Mouse (Mus musculus) liver, postnatal 0 days (tissue): ENCODE data around the gene Nup133. TPM values are rescaled to one million over a fixed set of nuclear protein-coding genes. Genes with fewer than 3 reads are reported as not detected.
A peak's percentile ranks its signal among the peaks of the same experiment; 100 is the strongest.

Source experiments
- ATAC-seq: fragments of 200-750 bp; cut with Nextera tagmentation; 2 replicates; pipeline ENCODE4 v1.8.0; 2017; ENCODE audit warnings: mild to moderate bottlenecking, moderate library complexity
- DNase-seq: peaks from one replicate; pipeline ENCODE4 v3.0.0-alpha.2; 2016
- H3K27ac ChIP-seq: fragments of 300-500 bp; sonication (generic); 2 replicates; pipeline ENCODE4 v1.5.1; 2014; ENCODE audit warnings: antibody characterized with exemption, moderate library complexity, mild to moderate bottlenecking, low read depth
- H3K27me3 ChIP-seq: fragments of 300-500 bp; sonication (generic); 2 replicates; pipeline ENCODE4 v1.6.1; 2014; ENCODE audit warnings: low read length, control low read depth, mixed read lengths; ENCODE audit not compliant: insufficient read depth
- H3K36me3 ChIP-seq: fragments of 300-500 bp; sonication (generic); replicated peaks from 2 replicates; pipeline ENCODE4 v1.6.1; 2014; ENCODE audit warnings: mild to moderate bottlenecking, control low read depth, low read length, moderate library complexity, mixed read lengths; ENCODE audit not compliant: insufficient read depth
- H3K4me1 ChIP-seq: fragments of 300-500 bp; sonication (generic); 2 replicates; pipeline ENCODE4 v1.6.1; 2014; ENCODE audit warnings: antibody characterized with exemption, mild to moderate bottlenecking, control low read depth; ENCODE audit not compliant: insufficient read depth
- H3K4me2 ChIP-seq: fragments of 300-500 bp; sonication (generic); 2 replicates; pipeline ENCODE4 v1.6.1; 2014; ENCODE audit warnings: low read depth, mild to moderate bottlenecking, low read length, moderate library complexity, mixed read lengths
- H3K4me3 ChIP-seq: fragments of 300-500 bp; sonication (generic); 2 replicates; pipeline ENCODE4 v1.5.1; 2014; ENCODE audit warnings: low read depth, low read length
- H3K9ac ChIP-seq: fragments of 300-500 bp; sonication (generic); replicated peaks from 2 replicates; pipeline ENCODE4 v1.6.1; 2014; ENCODE audit warnings: mild to moderate bottlenecking, moderate library complexity
- H3K9me3 ChIP-seq: fragments of 300-500 bp; sonication (generic); 2 replicates; pipeline ENCODE4 v1.6.1; 2016; ENCODE audit warnings: mild to moderate bottlenecking, control low read depth, low read length, mixed read lengths
- CTCF ChIP-seq: sonication (generic); IDR thresholded peaks from 2 replicates; pipeline ENCODE4 v1.5.1; 2016; ENCODE audit warnings: antibody characterized with exemption, low read depth
- EP300 ChIP-seq: IDR thresholded peaks from 2 replicates; pipeline ENCODE4 v1.6.1; 2016; ENCODE audit warnings: antibody characterized with exemption, low read depth, mild to moderate bottlenecking
- WGBS: fragments of 180-500 bp; shearing (Covaris S2); extraction: QIAGEN DNeasy Blood & Tissue Kit; methylation state at CpG from one replicate; pipeline ENCODE4 v1.1.7; 2014; ENCODE audit not compliant: insufficient replicate concordance; 5-methylcytosine and 5-hydroxymethylcytosine counted together
- polyA plus RNA-seq: library from polyadenylated mRNA; unstranded; fragments of >200 nt; fragmentation: Nextera tagmentation; extraction: Ambion mirVana; gene quantifications from 2 replicates; pipeline ENCODE4 v1.2.1, GENCODE M21; 2015

The Nup133 gene
- 7.2 and 9.1 TPM in 2 replicates for polyA plus RNA-seq

GRCm38 (mm10) chr8:123948942-123949685 lies at the start of gene Nup133:
Gene Nup133 (minus strand): TSS chr8:123949265.
- peak; percentile 90 for ATAC-seq
- Histone ChIP-seq H3K9me3 (no peaks in the 10 kb centered on the region), H3K27ac (peak within 1 kb of the TSS; percentile 92), H3K27me3 (no peaks in the 10 kb centered on the region), H3K9ac (peak within 1 kb of the TSS; percentile 92), H3K4me3 (peak within 1 kb of the TSS; percentile 99), H3K36me3 (peaks cover 50% of the 10 kb centered on the region), H3K4me2 (peak within 1 kb of the TSS; percentile 96), H3K4me1 (peaks cover 12% of the 10 kb centered on the region)
- TF ChIP-seq CTCF = 0 out of 2 replicates have a peak, but pooled peaks have one; percentile 1
- peak; percentile 62 for TF ChIP-seq EP300
- under 1% methylated on average over 76 of the region's 77 CpGs for WGBS
- peak; percentile 100 for DNase-seq

- WGBS = 85% methylated on average over 3 of the region's 3 CpGs
- ATAC-seq = no peak
- H3K36me3 ChIP-seq = peaks cover 27% of the 10 kb centered on the region
Measured at GRCm38 (mm10) chr8:123993997-123994396, 44.9 kb upstream of the Nup133 start.

GRCm38 (mm10) chr8:123993597-123993996 lies 44.5 kb upstream of the Nup133 start:
- no peak for DNase-seq
- H3K27ac ChIP-seq = no peak overlapping the region

More at GRCm38 (mm10) chr8:123993997-123994396, 44.9 kb upstream of the Nup133 start:
- no peaks in the 10 kb centered on the region for H3K9me3 ChIP-seq
- no peak overlapping the region for H3K9ac ChIP-seq
- no peak for TF ChIP-seq EP300
- TF ChIP-seq CTCF = no peak
- no peak overlapping the region for H3K27ac ChIP-seq
- H3K4me1 ChIP-seq = peaks cover 11% of the 10 kb centered on the region; the same call in 1 of the 2 replicates
- no peak overlapping the region for H3K4me2 ChIP-seq
- H3K4me3 ChIP-seq = no peak overlapping the region
- DNase-seq = no peak
- H3K27me3 ChIP-seq = no peaks in the 10 kb centered on the region

GRCm38 (mm10) chr8:123992587-123992986 lies 43.5 kb upstream of the Nup133 start:
- no peak for TF ChIP-seq EP300
- TF ChIP-seq CTCF = peak; percentile 87
- peak; percentile 50 for DNase-seq
- H3K9ac ChIP-seq = no peak overlapping the region

More at GRCm38 (mm10) chr8:123993597-123993996, 44.5 kb upstream of the Nup133 start:
- no peak overlapping the region for H3K4me2 ChIP-seq
- H3K9ac ChIP-seq = no peak overlapping the region
- peaks cover 25% of the 10 kb centered on the region for H3K36me3 ChIP-seq
- ATAC-seq = no peak
- peaks cover 14% of the 10 kb centered on the region; the same call in 1 of the 2 replicates for H3K4me1 ChIP-seq
- H3K4me3 ChIP-seq = no peak overlapping the region
- H3K27me3 ChIP-seq = no peaks in the 10 kb centered on the region
- TF ChIP-seq CTCF (no peak), EP300 (no peak)
- 90% methylated on average over 5 of the region's 5 CpGs for WGBS
- no peaks in the 10 kb centered on the region for H3K9me3 ChIP-seq

GRCm38 (mm10) chr8:123990277-123991049 lies 41.4 kb upstream of the Nup133 start:
- peak overlapping the region; percentile 96 for H3K27ac ChIP-seq
- H3K4me3 ChIP-seq = peak overlapping the region; percentile 30
- peaks cover 6% of the 10 kb centered on the region; the same call in 1 of the 2 replicates for H3K36me3 ChIP-seq
- DNase-seq (no peak), ATAC-seq (peak; percentile 13)
- TF ChIP-seq CTCF = no peak
- peak; percentile 80 for TF ChIP-seq EP300
- H3K9me3 ChIP-seq = no peaks in the 10 kb centered on the region
- peaks cover 20% of the 10 kb centered on the region for H3K4me1 ChIP-seq
- peak overlapping the region; percentile 56 for H3K4me2 ChIP-seq
- H3K9ac ChIP-seq = peak overlapping the region; percentile 68
- WGBS = 49% methylated on average over 13 of the region's 13 CpGs
- no peaks in the 10 kb centered on the region for H3K27me3 ChIP-seq

More at GRCm38 (mm10) chr8:123992587-123992986, 43.5 kb upstream of the Nup133 start:
- ATAC-seq = no peak
- H3K9me3 ChIP-seq = no peaks in the 10 kb centered on the region
- H3K27me3 ChIP-seq = no peaks in the 10 kb centered on the region
- peaks cover 14% of the 10 kb centered on the region; the same call in 1 of the 2 replicates for H3K4me1 ChIP-seq
- H3K36me3 ChIP-seq = peaks cover 21% of the 10 kb centered on the region
- no peak overlapping the region for H3K27ac ChIP-seq
- 73% methylated on average over 8 of the region's 8 CpGs for WGBS
- H3K4me2 ChIP-seq = no peak overlapping the region
- H3K4me3 ChIP-seq = no peak overlapping the region

GRCm38 (mm10) chr8:123989128-123989527 lies 40.1 kb upstream of the Nup133 start:
- WGBS = 41% methylated on average over 7 of the region's 7 CpGs
- peak; percentile 55 for ATAC-seq
- peak overlapping the region; percentile 30 for H3K4me3 ChIP-seq

More at GRCm38 (mm10) chr8:123989128-123989527, 40.1 kb upstream of the Nup133 start:
- Histone ChIP-seq H3K27me3 (no peaks in the 10 kb centered on the region), H3K9ac (peak overlapping the region; percentile 68), H3K36me3 (no peaks in the 10 kb centered on the region), H3K9me3 (no peaks in the 10 kb centered on the region), H3K27ac (peak overlapping the region; percentile 96), H3K4me1 (peaks cover 22% of the 10 kb centered on the region), H3K4me2 (peak overlapping the region; percentile 56)
- no peak for DNase-seq
- TF ChIP-seq CTCF (no peak), EP300 (no peak)
